Mouse (Mus musculus) B cell, adult 62 days (primary cell): Measurements from ENCODE around the gene Bpifa6. TPM values are rescaled to one million over a fixed set of nuclear protein-coding genes. Genes with fewer than 3 reads are reported as not detected.

Experiments
- total RNA-seq: library from RNA; stranded (reverse); gene quantifications from 4 replicates; pipeline ENCODE4 v1.2.4, GENCODE M21; 2023

Bpifa6 gene
- not detected in 4 replicates for total RNA-seq

GRCm38 (mm10) chr2:153974582-153974981, at the start of gene Bpifa6:
Bpifa6 (plus strand) TSS chr2:153974945.

GRCm38 (mm10) chr2:153937843-153938242, 36.9 kb upstream of the Bpifa6 start, which contains the start of gene Bpifb4:
Bpifb4 (plus strand) TSS chr2:153938212.

GRCm38 (mm10) chr2:154007965-154008364, 33.2 kb downstream of the Bpifa6 start, which contains the start of gene Bpifa2:
Bpifa2 (plus strand) TSS chr2:154008265.

Other genes with a start within 250 kb of the Bpifa6 start
- 148 to 157 TPM (median 152 TPM) in 4 replicates for gene Mapre1, start 233.7 kb upstream of the Bpifa6 start, total RNA-seq
- 1.0 to 1.3 TPM (median 1.2 TPM) in 4 replicates for gene Efcab8, start 195.0 kb upstream of the Bpifa6 start, total RNA-seq
- gene Sun5, start 103.9 kb upstream of the Bpifa6 start, total RNA-seq, result not detected in 4 replicates
- not detected in 4 replicates for gene Bpifb2, start 99.9 kb upstream of the Bpifa6 start, total RNA-seq
- gene Bpifb6, start 74.6 kb upstream of the Bpifa6 start, total RNA-seq, result not detected in 4 replicates
- gene Bpifb3, start 56.7 kb upstream of the Bpifa6 start, total RNA-seq, result not detected in 4 replicates
- not detected in 4 replicates for gene Bpifb4, start 36.7 kb upstream of the Bpifa6 start, total RNA-seq
- not detected in 4 replicates for gene Bpifa2, start 33.3 kb downstream of the Bpifa6 start, total RNA-seq
- not detected in 4 replicates for gene Bpifa3, start 155.4 kb downstream of the Bpifa6 start, total RNA-seq
- gene Bpifa1, start 167.9 kb downstream of the Bpifa6 start, total RNA-seq, result not detected in 4 replicates
- gene Bpifa5, start 187.7 kb downstream of the Bpifa6 start, total RNA-seq, result not detected in 4 replicates
- not detected in 4 replicates for gene Bpifb1, start 215.9 kb downstream of the Bpifa6 start, total RNA-seq
- not detected in 4 replicates for gene Bpifb5, start 248.8 kb downstream of the Bpifa6 start, total RNA-seq